Mouse (Mus musculus) liver, embryonic 13.5 days (tissue): ENCODE measurements around the gene Zyg11b. TPM values are rescaled to one million over a fixed set of nuclear protein-coding genes. Genes with fewer than 3 reads are reported as not detected.
A peak's percentile ranks its signal among the peaks of the same experiment; 100 is the strongest.

Experiments
- ATAC-seq: fragments of 200-750 bp; cut with Nextera tagmentation; 2 replicates; pipeline ENCODE4 v1.8.0; 2017; ENCODE audit warnings: low read depth, mild to moderate bottlenecking, moderate number of reproducible peaks, moderate library complexity
- DNase-seq: peaks from one replicate; pipeline ENCODE4 v3.0.0; 2022
- H3K27ac ChIP-seq: fragments of 300-500 bp; sonication (generic); 2 replicates; pipeline ENCODE4 v1.5.1; 2015; ENCODE audit warnings: moderate library complexity, mild to moderate bottlenecking, inconsistent platforms
- H3K27me3 ChIP-seq: fragments of 300-500 bp; sonication (generic); 2 replicates; pipeline ENCODE4 v1.6.1; 2015; ENCODE audit warnings: mild to moderate bottlenecking, inconsistent platforms
- H3K36me3 ChIP-seq: fragments of 300-500 bp; sonication (generic); 2 replicates; pipeline ENCODE4 v1.6.1; 2015; ENCODE audit warnings: mild to moderate bottlenecking, inconsistent platforms
- H3K4me1 ChIP-seq: fragments of 300-500 bp; sonication (generic); replicated peaks from 2 replicates; pipeline ENCODE4 v1.6.1; 2015; ENCODE audit warnings: inconsistent platforms
- H3K4me2 ChIP-seq: fragments of 300-500 bp; sonication (generic); 2 replicates; pipeline ENCODE4 v1.6.1; 2015; ENCODE audit warnings: inconsistent platforms, mild to moderate bottlenecking, moderate library complexity
- H3K4me3 ChIP-seq: fragments of 300-500 bp; sonication (generic); replicated peaks from 2 replicates; pipeline ENCODE4 v1.5.1; 2015; ENCODE audit warnings: mild to moderate bottlenecking, inconsistent platforms
- H3K9ac ChIP-seq: fragments of 300-500 bp; sonication (generic); 2 replicates; pipeline ENCODE4 v1.6.1; 2015; ENCODE audit warnings: mild to moderate bottlenecking, inconsistent platforms
- H3K9me3 ChIP-seq: fragments of 300-500 bp; sonication (generic); replicated peaks from 2 replicates; pipeline ENCODE4 v1.6.1; 2016; ENCODE audit warnings: inconsistent platforms
- WGBS: fragments of 180-500 bp; shearing (Covaris S2); methylation state at CpG from one replicate; pipeline ENCODE4 v1.1.7; 2015; ENCODE audit not compliant: insufficient replicate concordance; 5-methylcytosine and 5-hydroxymethylcytosine counted together
- polyA plus RNA-seq: library from polyadenylated mRNA; unstranded; fragments of >200 nt; fragmentation: Nextera tagmentation; extraction: Ambion mirVana; gene quantifications from 2 replicates; pipeline ENCODE4 v1.2.1, GENCODE M21; 2015

Zyg11b gene
- polyA plus RNA-seq, result 2.1 and 2.7 TPM in 2 replicates

DNA sequence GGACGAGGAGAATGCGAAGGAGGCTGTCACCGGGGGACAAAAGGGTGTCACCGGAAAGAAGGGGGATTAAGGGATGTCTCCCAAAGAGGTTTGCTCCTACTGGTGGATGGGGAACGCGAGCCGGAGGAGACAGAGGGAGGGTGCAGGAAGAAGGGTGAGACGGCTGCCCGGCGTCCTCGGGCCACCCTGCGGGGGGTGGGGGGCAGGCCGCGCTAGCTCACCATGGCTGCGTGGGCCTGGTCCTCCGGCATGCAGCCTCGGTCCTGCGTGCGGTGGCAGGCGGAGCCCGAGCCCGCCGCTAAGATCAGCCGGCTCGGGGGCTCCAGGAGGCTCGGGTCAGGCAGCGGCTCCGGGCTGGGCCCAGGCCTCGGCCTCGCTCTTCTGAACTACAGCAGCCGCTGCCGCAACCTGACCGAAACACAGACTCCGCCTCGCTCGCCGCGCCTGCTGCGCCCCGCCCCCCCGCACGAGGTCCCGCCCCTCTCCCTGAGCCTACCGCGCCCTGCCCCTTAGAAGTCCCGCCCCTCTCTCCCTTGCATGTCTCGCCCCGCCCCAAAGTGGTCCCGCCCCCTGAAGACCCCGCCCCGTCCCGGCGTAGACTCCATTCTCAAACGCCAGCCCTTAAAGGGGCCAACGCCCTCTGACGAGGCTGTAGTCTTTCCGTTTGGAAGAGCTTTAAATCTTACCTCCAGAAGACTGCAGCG, at the start of gene Zyg11b:
Gene Zyg11b (minus strand): TSS at position 427 of the 704 bp plus-strand sequence.
- peak; percentile 95 for ATAC-seq
- H3K4me2 ChIP-seq, result peak within 1 kb of the TSS; percentile 96
- H3K4me3 ChIP-seq, result peak within 1 kb of the TSS; percentile 81
- no peaks in the 10 kb centered on the region for H3K9me3 ChIP-seq
- H3K4me1 ChIP-seq, result peaks cover 25% of the 10 kb centered on the region
- DNase-seq, result peak; percentile 79
- H3K36me3 ChIP-seq, result no peaks in the 10 kb centered on the region
- WGBS, result under 1% methylated on average over 52 of the region's 58 CpGs
- no peaks in the 10 kb centered on the region for H3K27me3 ChIP-seq
- H3K27ac ChIP-seq, result peak within 1 kb of the TSS; percentile 72
- peak within 1 kb of the TSS; percentile 89 for H3K9ac ChIP-seq

DNA sequence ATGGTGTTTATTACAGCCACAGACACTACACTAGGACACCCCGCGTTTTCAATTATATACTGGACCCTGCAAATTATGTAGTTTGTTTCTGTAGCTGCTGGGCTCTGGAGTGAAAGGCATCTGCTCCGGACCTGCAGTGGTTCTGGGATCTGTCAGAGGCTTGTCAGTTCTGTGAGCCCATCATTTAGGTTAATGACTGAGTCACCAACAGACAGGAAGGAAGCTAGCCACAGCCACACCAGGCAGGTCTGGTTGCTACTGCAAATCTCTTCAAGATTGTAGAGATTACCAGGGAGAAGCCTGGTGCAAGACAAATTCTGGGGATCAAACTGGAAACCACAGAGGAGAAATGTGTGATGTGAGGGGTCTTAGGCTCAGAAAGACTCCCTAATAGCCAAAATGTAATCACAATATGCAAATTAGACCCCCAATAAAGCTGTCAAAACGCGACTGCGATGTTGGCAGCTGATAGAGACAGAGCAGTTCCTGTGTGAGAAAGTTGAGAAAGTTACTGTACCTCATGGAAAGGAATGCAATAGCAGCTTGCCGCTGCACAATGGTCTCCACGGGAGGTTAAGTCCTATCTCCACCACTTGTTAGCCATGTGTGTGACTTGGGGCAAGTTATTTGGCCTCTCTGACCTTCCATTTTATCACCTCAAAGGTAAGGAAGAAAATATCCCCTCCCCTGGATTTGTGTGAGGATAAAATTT, 49.1 kb upstream of the Zyg11b start:
- Histone ChIP-seq H3K9me3 (no peaks in the 10 kb centered on the region), H3K4me1 (peaks cover 54% of the 10 kb centered on the region), H3K36me3 (no peaks in the 10 kb centered on the region), H3K27ac (peak overlapping the region; percentile 6; the same call in 1 of the 2 replicates), H3K27me3 (no peaks in the 10 kb centered on the region), H3K9ac (no peak overlapping the region), H3K4me2 (no peak overlapping the region), H3K4me3 (no peak overlapping the region)
- ATAC-seq (no peak), DNase-seq (no peak)
- 14% methylated on average over 8 of the region's 8 CpGs for WGBS

DNA sequence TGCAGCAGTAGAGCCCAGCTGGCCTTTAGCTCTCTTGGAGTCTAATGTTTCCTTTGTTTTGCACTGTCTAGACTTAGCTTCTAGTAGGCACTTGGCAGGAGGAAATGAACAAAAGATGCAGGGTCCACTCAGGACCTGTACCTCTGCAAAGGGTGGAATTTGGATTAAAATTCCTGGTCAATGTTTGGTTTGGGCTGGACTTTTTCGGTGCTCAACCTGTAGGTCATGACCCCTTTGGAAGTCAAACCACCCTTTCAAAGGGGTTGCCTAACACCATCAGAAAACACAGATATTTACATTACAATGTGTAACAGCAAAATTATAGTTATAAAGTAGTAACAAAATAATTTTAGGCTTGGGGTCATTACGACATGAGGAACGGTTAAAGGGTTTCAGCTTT, 48.2 kb upstream of the Zyg11b start:
- 79% methylated on average over 3 of the region's 3 CpGs for WGBS
- Histone ChIP-seq H3K9me3 (no peaks in the 10 kb centered on the region), H3K4me2 (no peak overlapping the region), H3K4me3 (no peak overlapping the region), H3K27ac (peak overlapping the region; percentile 68), H3K27me3 (no peaks in the 10 kb centered on the region), H3K4me1 (peaks cover 51% of the 10 kb centered on the region), H3K9ac (no peak overlapping the region), H3K36me3 (no peaks in the 10 kb centered on the region)
- DNase-seq (no peak), ATAC-seq (peak; percentile 21)

DNA sequence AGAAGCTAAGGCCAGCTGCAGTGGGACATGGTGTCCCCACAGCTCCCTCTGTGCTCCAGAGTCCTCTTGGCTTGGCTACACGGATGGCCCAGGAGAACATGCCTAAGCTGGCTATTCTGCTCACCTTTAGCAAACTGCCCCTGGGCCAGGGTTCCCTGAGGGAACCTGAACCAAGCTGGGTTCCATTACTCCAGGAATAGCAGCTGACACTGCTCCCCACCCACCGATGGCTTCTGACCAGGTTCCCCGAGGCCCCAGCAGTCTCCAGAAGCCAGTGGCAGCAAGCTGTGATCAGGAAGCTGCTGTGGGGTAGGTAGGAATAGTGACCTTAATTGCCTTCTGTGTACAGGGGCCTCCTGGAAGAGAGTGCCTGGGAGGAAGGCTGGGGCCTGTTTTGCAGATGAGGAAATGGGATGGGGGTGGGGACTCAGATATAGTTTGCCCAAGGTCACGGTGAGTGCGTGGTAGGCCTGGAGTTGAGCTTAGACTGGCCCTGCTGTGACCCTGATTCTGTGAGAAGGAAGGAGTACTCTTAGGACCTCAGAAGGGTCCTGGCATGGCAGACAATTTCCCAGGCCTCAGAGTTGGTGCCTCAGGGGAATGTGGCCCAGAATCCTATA, 47.5 kb upstream of the Zyg11b start:
- H3K4me1 ChIP-seq, result peaks cover 46% of the 10 kb centered on the region

DNA sequence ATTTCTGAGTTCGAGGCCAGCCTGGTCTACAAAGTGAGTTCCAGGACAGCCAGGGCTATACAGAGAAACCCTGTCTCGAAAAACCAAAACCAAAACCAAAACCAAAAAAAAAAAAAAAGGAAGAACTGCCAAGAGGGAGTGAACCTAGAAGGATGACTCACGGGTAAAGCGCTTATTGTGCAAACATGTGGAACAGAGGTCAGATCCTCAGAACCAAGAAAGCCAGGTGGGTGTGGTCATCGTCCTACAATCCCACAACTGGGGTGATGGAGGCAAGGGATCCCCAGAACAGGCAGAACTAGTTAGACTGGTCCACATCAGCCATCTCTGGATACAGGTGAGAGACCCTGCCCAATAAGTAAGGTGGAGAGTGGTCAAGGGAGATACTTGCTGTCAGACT, 46.2 kb upstream of the Zyg11b start:
- DNase-seq (no peak), ATAC-seq (no peak)
- H3K4me2 ChIP-seq, result no peak overlapping the region
- H3K9ac ChIP-seq, result no peak overlapping the region
- no peaks in the 10 kb centered on the region for H3K9me3 ChIP-seq
- no peak overlapping the region for H3K27ac ChIP-seq
- H3K4me3 ChIP-seq, result no peak overlapping the region
- WGBS, result 57% methylated on average over 5 of the region's 5 CpGs
- H3K4me1 ChIP-seq, result peaks cover 40% of the 10 kb centered on the region
- H3K36me3 ChIP-seq, result no peaks in the 10 kb centered on the region
- H3K27me3 ChIP-seq, result no peaks in the 10 kb centered on the region

More for the DNA sequence above, 47.5 kb upstream of the Zyg11b start:
- Histone ChIP-seq H3K9me3 (no peaks in the 10 kb centered on the region), H3K4me2 (no peak overlapping the region), H3K9ac (no peak overlapping the region), H3K36me3 (no peaks in the 10 kb centered on the region), H3K4me3 (no peak overlapping the region), H3K27me3 (no peaks in the 10 kb centered on the region), H3K27ac (peak overlapping the region; percentile 68)
- 0 out of 2 replicates have a peak, but pooled peaks have one; percentile 16 for ATAC-seq
- DNase-seq, result no peak
- 35% methylated on average over 5 of the region's 5 CpGs for WGBS

DNA sequence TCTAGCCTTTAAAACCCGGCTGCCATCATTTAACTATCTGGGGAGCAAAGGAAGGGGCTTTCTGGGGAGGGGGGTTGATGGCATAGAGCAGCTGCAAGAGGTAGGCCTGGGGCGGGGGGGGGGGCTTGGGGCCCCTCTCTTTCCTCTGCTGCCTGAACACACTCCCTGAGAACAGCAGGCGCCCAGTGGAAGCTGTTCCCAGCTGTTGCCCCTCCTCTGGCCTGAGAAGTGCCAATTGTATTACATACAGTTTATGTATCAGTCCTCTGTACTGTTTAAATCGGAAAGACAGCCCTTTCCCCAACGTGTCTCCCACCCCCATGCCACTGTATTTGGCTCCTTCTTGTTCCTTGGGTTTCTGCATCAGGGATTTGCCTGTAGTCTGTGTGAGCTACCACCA, 44.9 kb upstream of the Zyg11b start:
- peaks cover 33% of the 10 kb centered on the region for H3K4me1 ChIP-seq
- H3K9me3 ChIP-seq, result no peaks in the 10 kb centered on the region
- 45% methylated on average over 5 of the region's 5 CpGs for WGBS
- H3K4me2 ChIP-seq, result no peak overlapping the region
- H3K9ac ChIP-seq, result no peak overlapping the region
- no peaks in the 10 kb centered on the region for H3K36me3 ChIP-seq
- H3K27ac ChIP-seq, result no peak overlapping the region
- ATAC-seq (no peak), DNase-seq (no peak)
- no peak overlapping the region for H3K4me3 ChIP-seq
- H3K27me3 ChIP-seq, result no peaks in the 10 kb centered on the region

DNA sequence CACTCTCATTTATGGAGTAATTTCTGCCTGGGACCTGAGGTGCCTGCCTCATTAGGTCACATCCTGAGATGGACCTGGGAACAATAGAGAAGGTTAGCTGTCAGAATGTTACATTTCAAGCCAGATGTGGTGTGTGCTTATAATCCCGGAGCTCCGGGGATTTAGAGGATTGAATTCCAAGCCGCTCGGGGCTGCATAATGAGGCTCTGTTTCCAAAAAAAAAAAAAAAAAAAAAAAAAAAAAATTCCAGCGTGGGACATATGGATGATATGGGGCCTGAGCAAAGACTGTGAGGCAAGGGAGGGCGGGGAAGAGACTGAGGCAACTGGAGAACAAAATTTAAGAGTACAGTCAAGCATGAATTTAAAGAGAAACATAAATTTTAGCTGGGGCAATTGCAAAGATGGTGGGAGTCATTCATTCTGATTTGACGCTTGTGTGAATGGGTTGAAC, 43.8 kb upstream of the Zyg11b start:
- Histone ChIP-seq H3K27me3 (no peaks in the 10 kb centered on the region), H3K9me3 (no peaks in the 10 kb centered on the region), H3K9ac (no peak overlapping the region), H3K27ac (no peak overlapping the region), H3K36me3 (peaks cover 5% of the 10 kb centered on the region; the same call in 1 of the 2 replicates), H3K4me2 (no peak overlapping the region), H3K4me3 (no peak overlapping the region), H3K4me1 (peaks cover 21% of the 10 kb centered on the region)
- DNase-seq (no peak), ATAC-seq (no peak)
- WGBS, result 59% methylated on average over 7 of the region's 7 CpGs

DNA sequence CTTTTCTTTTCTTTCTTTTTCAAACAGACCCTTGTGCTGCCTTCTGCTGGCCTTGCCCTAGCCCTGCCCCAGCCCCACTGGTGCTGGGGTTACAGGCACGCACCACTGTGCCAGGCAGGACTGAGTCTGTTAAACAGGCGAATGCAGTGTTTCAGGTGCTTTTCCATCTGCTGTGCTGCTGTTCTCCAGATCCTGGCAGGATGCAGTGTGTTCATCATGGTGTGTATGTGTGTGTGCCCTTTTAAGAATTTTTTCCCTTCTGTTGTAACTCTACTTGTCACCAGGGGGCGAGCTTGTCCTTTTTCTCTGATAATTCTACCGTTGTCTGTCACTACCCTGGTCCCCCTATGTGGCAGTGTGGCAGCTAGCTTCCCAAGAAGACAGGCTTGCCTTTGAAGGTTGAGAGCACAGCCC, 38.4 kb upstream of the Zyg11b start:
- Histone ChIP-seq H3K9me3 (no peaks in the 10 kb centered on the region), H3K4me2 (no peak overlapping the region), H3K27ac (no peak overlapping the region), H3K4me3 (no peak overlapping the region), H3K27me3 (no peaks in the 10 kb centered on the region), H3K4me1 (peaks cover 21% of the 10 kb centered on the region), H3K9ac (no peak overlapping the region), H3K36me3 (peaks cover 40% of the 10 kb centered on the region)
- 17% methylated on average over 4 of the region's 4 CpGs for WGBS
- ATAC-seq (peak; percentile 35; the same call in 1 of the 2 replicates), DNase-seq (peak; percentile 27)

DNA sequence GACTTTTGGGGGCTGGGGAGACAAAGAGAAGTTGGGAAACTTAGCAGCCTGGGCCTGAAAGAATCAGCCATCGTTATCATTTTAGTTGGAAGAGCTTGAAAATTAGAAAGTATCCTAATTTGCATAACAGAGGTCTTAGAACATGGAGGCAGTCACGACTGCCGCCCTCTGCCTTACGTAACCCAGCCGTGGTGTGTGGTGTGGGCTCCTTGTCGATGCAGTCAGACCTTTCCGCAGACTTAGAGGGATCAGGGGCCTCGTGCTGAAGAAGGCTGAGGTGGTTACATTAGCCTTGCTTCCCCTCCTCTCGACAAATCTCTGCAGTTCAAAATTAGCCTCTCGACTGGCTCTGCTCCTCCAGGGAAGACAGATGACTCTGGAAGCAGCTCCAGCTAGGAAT, 37.9 kb upstream of the Zyg11b start:
- no peak for ATAC-seq
- H3K4me2 ChIP-seq, result no peak overlapping the region
- no peak overlapping the region for H3K27ac ChIP-seq
- no peak overlapping the region for H3K9ac ChIP-seq
- DNase-seq, result no peak
- peaks cover 44% of the 10 kb centered on the region for H3K36me3 ChIP-seq
- no peaks in the 10 kb centered on the region for H3K9me3 ChIP-seq
- H3K27me3 ChIP-seq, result no peaks in the 10 kb centered on the region
- H3K4me3 ChIP-seq, result no peak overlapping the region
- 74% methylated on average over 10 of the region's 10 CpGs for WGBS
- peaks cover 21% of the 10 kb centered on the region for H3K4me1 ChIP-seq

DNA sequence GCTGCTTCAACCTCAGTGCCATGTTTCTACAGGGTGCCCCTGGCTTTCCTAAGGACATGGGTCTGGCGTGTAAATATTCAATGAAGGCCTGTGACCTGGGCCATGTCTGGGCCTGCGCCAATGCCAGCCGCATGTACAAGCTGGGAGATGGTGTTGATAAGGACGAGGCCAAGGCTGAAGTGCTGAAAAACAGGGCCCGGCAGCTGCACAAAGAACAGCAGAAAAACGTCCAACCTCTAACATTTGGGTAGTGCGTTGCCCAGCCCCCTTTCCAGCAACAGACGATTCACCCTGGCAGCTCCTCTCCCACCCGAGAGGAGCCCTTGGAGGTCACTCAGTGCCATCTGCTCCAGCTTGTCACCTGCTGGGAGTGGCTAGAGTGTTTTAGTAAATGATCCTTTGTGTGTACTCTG, 37.4 kb upstream of the Zyg11b start:
- Histone ChIP-seq H3K9ac (no peak overlapping the region), H3K27me3 (no peaks in the 10 kb centered on the region), H3K27ac (no peak overlapping the region), H3K4me2 (no peak overlapping the region), H3K36me3 (peaks cover 49% of the 10 kb centered on the region), H3K4me3 (no peak overlapping the region), H3K9me3 (no peaks in the 10 kb centered on the region), H3K4me1 (peaks cover 21% of the 10 kb centered on the region)
- no peak for ATAC-seq
- no peak for DNase-seq
- WGBS, result 67% methylated on average over 9 of the region's 9 CpGs

DNA sequence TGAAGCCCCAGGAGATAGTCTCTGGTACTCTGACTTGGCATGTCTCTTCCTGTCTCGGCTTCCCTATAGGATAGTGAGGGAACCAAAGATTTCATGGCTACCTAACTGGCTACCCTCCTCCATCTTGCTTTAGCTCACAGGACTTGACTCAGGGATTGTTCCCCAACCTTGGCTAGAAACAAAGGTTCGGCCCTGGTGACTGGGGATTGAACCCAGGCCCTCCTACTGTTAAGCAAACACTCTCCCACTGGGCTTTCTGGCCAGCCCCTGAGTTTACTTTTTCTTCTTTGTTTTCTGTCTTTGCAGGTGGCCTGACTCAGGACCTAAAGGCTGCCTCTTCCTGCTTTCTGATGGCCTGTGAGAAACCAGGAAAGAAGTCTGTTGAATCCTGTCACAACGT, 36.9 kb upstream of the Zyg11b start:
- ATAC-seq (no peak), DNase-seq (no peak)
- no peaks in the 10 kb centered on the region for H3K27me3 ChIP-seq
- H3K27ac ChIP-seq, result no peak overlapping the region
- H3K9me3 ChIP-seq, result no peaks in the 10 kb centered on the region
- H3K36me3 ChIP-seq, result peaks cover 54% of the 10 kb centered on the region
- H3K9ac ChIP-seq, result no peak overlapping the region
- H3K4me1 ChIP-seq, result peaks cover 21% of the 10 kb centered on the region
- 70% methylated on average over 3 of the region's 3 CpGs for WGBS
- H3K4me2 ChIP-seq, result no peak overlapping the region
- H3K4me3 ChIP-seq, result no peak overlapping the region
